In genomic region chr19:7020224-7020641, GRCm38 (mm10) we compare ENCODE assay signal across 9 mouse cellular contexts. TPM values are rescaled to one million over a fixed set of nuclear protein-coding genes. Genes with fewer than 3 reads are reported as not detected.
DNase-seq lines count a peak whose midpoint lies in the region; ATAC-seq lines count a peak whose summit lies in the region.
"Had no signal": no experiment of that assay in that cellular context is flagged by ENCODE, and none has a peak within 500 bp of the region (broad histone marks: within the 10 kb centered on the region; RNA-seq: fewer than 3 reads in every experiment).

No protein-coding gene starts in this region.

- no peak overlapping the region for H3K9ac ChIP-seq in limb, embryonic 11.5 days (ENCODE audit: low read length)
- H3K9ac ChIP-seq in midbrain, embryonic 13.5 days (replicated peaks) = no peak overlapping the region
- H3K9ac ChIP-seq: midbrain, embryonic 12.5 days had no signal

- no peak overlapping the region; the same call in 1 of the 2 replicates for H3K4me3 ChIP-seq in limb, embryonic 11.5 days (ENCODE audit: low read depth, low read length)
- no peak overlapping the region for H3K4me3 ChIP-seq in midbrain, embryonic 13.5 days (replicated peaks)
- H3K4me3 ChIP-seq: midbrain, embryonic 12.5 days had no signal

- H3K9me3 ChIP-seq in limb, embryonic 11.5 days (ENCODE audit: control insufficient read depth, low read length) = no peaks in the 10 kb centered on the region
- H3K9me3 ChIP-seq in midbrain, embryonic 13.5 days = no peaks in the 10 kb centered on the region
- H3K9me3 ChIP-seq: midbrain, embryonic 12.5 days had no signal

- ATAC-seq in CD4-positive, CD25-positive, alpha-beta regulatory T cell, adult 4 months = peak; percentile 50
- no peak for ATAC-seq in limb, embryonic 11.5 days (ENCODE audit: insufficient number of reproducible peaks, low FRiP score, low TSS enrichment, low read depth)
- ATAC-seq in midbrain, embryonic 13.5 days = peak; percentile 70; the same call in 1 of the 2 replicates

- DNase-seq in Muller cell, postnatal 12 days (ENCODE audit: inconsistent ontology term) = peak; percentile 43
- peak; percentile 67 to 81 for DNase-seq in cerebellum, postnatal 25 days
- DNase-seq in heart, postnatal 14 days = peak; percentile 61 to 68
- peak; percentile 63 for DNase-seq in limb, embryonic 11.5 days (ENCODE audit: low spot score)
- peak; percentile 13 for DNase-seq in telencephalon, adult 2 months (ENCODE audit: low read depth, low spot score)
- DNase-seq in right cerebral cortex, adult 18-20 months = no peak

- no peaks in the 10 kb centered on the region for H3K27me3 ChIP-seq in limb, embryonic 11.5 days (ENCODE audit: control insufficient read depth, insufficient read depth, low read length)
- H3K27me3 ChIP-seq in midbrain, embryonic 13.5 days = no peaks in the 10 kb centered on the region
- H3K27me3 ChIP-seq: midbrain, embryonic 12.5 days had no signal

- 63% methylated on average over 3 of the region's 3 CpGs for WGBS in limb, embryonic 11.5 days
- 45% methylated on average over 3 of the region's 3 CpGs for WGBS in midbrain, embryonic 13.5 days

- no peak overlapping the region for H3K27ac ChIP-seq in limb, embryonic 11.5 days (replicated peaks; ENCODE audit: low read depth, low read length)
- no peak overlapping the region for H3K27ac ChIP-seq in midbrain, embryonic 13.5 days
- H3K27ac ChIP-seq: midbrain, embryonic 12.5 days had no signal

- intact Hi-C loops in heart, postnatal 14 days (cut with DNase I) = loop anchor here (2.0 to 5.0 kb wide), 4 partner anchors 41 to 528 kb away; partner anchors contain the start of gene Catsperz

- H3K36me3 ChIP-seq in limb, embryonic 11.5 days (ENCODE audit: control insufficient read depth, insufficient read depth, low read length) = peaks cover 32% of the 10 kb centered on the region
- peaks cover 88% of the 10 kb centered on the region for H3K36me3 ChIP-seq in midbrain, embryonic 13.5 days

- no peaks in the 10 kb centered on the region for H3K4me1 ChIP-seq in limb, embryonic 11.5 days (ENCODE audit: control insufficient read depth, insufficient read depth, low read length)
- no peaks in the 10 kb centered on the region for H3K4me1 ChIP-seq in midbrain, embryonic 13.5 days (replicated peaks)
- H3K4me1 ChIP-seq: midbrain, embryonic 12.5 days had no signal

- H3K4me2 ChIP-seq in limb, embryonic 11.5 days (ENCODE audit: low read depth, severe bottlenecking) = no peak overlapping the region
- H3K4me2 ChIP-seq in midbrain, embryonic 13.5 days (replicated peaks) = no peak overlapping the region
- H3K4me2 ChIP-seq: midbrain, embryonic 12.5 days had no signal

RNA-seq across cellular contexts. Expression of gene Fermt3, which starts 1.0 kb away (rescaled TPM):
- polyA plus RNA-seq in CD4-positive, CD25-positive, alpha-beta regulatory T cell, adult 4 months (2017; shearing (Covaris generic)) = 100 to 1,000 TPM; 272 to 479 TPM
- 10 to 100 TPM in 1 of 2 experiments, 1 to 10 TPM in 1; 6.1 to 10.7 TPM for total RNA-seq in heart, postnatal 14 days (2021)
- polyA plus RNA-seq in limb, embryonic 11.5 days (2014; fragmentation: Nextera tagmentation; extraction: Ambion mirVana) = 7.1 and 7.3 TPM in 2 replicates
- 3.9 and 4.8 TPM in 2 replicates for polyA plus RNA-seq in midbrain, embryonic 13.5 days (2015; fragmentation: Nextera tagmentation; extraction: Ambion mirVana)

RNA-seq across cellular contexts. Expression of gene Stip1, which starts 19.5 kb away (rescaled TPM):
- polyA plus RNA-seq in CD4-positive, CD25-positive, alpha-beta regulatory T cell, adult 4 months (2017; shearing (Covaris generic)) = 100 to 1,000 TPM; 117 to 119 TPM
- total RNA-seq in heart, postnatal 14 days (2021) = 100 to 1,000 TPM in 1 of 2 experiments, 10 to 100 TPM in 1; 84.1 to 107 TPM
- polyA plus RNA-seq in limb, embryonic 11.5 days (2014; fragmentation: Nextera tagmentation; extraction: Ambion mirVana) = 448 and 453 TPM in 2 replicates
- 258 and 273 TPM in 2 replicates for polyA plus RNA-seq in midbrain, embryonic 13.5 days (2015; fragmentation: Nextera tagmentation; extraction: Ambion mirVana)

RNA-seq across cellular contexts. Expression of gene Trpt1, which starts 24.3 kb away (rescaled TPM):
- polyA plus RNA-seq in CD4-positive, CD25-positive, alpha-beta regulatory T cell, adult 4 months (2017; shearing (Covaris generic)) = 10 to 100 TPM in 1 of 2 experiments, 1 to 10 TPM in 1; 8.1 to 10.9 TPM
- total RNA-seq in heart, postnatal 14 days (2021) = 10 to 100 TPM; 18.7 to 20.1 TPM
- polyA plus RNA-seq in limb, embryonic 11.5 days (2014; fragmentation: Nextera tagmentation; extraction: Ambion mirVana) = 8.9 and 9.7 TPM in 2 replicates
- 15.6 and 15.8 TPM in 2 replicates for polyA plus RNA-seq in midbrain, embryonic 13.5 days (2015; fragmentation: Nextera tagmentation; extraction: Ambion mirVana)

RNA-seq across cellular contexts. Expression of gene Nudt22, which starts 24.3 kb away (rescaled TPM):
- 10 to 100 TPM; 34.8 to 39.6 TPM for polyA plus RNA-seq in CD4-positive, CD25-positive, alpha-beta regulatory T cell, adult 4 months (2017; shearing (Covaris generic))
- total RNA-seq in heart, postnatal 14 days (2021) = 10 to 100 TPM; 24.8 to 26.1 TPM
- polyA plus RNA-seq in limb, embryonic 11.5 days (2014; fragmentation: Nextera tagmentation; extraction: Ambion mirVana) = 18.3 and 22.3 TPM in 2 replicates
- 20.2 and 21.7 TPM in 2 replicates for polyA plus RNA-seq in midbrain, embryonic 13.5 days (2015; fragmentation: Nextera tagmentation; extraction: Ambion mirVana)

RNA-seq across cellular contexts. Expression of gene Dnajc4, which starts 27.9 kb away (rescaled TPM):
- 10 to 100 TPM; 59.8 to 74.9 TPM for polyA plus RNA-seq in CD4-positive, CD25-positive, alpha-beta regulatory T cell, adult 4 months (2017; shearing (Covaris generic))
- 10 to 100 TPM; 54.8 to 62.7 TPM for total RNA-seq in heart, postnatal 14 days (2021)
- 15.0 and 20.7 TPM in 2 replicates for polyA plus RNA-seq in limb, embryonic 11.5 days (2014; fragmentation: Nextera tagmentation; extraction: Ambion mirVana)
- 24.2 and 25.4 TPM in 2 replicates for polyA plus RNA-seq in midbrain, embryonic 13.5 days (2015; fragmentation: Nextera tagmentation; extraction: Ambion mirVana)

Comparison
In these comparisons a context has a peak if more than half of its experiments do, and no peak if none do; other contexts are left out.
1. RNA of gene Fermt3, which starts 1.0 kb away (polyA plus RNA-seq): 272 to 479 TPM in CD4-positive, CD25-positive, alpha-beta regulatory T cell, adult 4 months; 7.1 to 7.3 TPM in limb, embryonic 11.5 days and 3.9 to 4.8 TPM in midbrain, embryonic 13.5 days; every median in the first group is over 10 times any median in the second.